Mouse (Mus musculus): ENCODE measurements around the gene Olfr1253.

The Olfr1253 gene

GRCm38 (mm10) chr2:89756990-89757389, at the start of gene Olfr1253:
Gene Olfr1253, minus strand, starts transcription at chr2:89757090.
- WGBS: 86% methylated on average over 1 of the region's 1 CpGs

- WGBS: 81% methylated on average over 3 of the region's 3 CpGs
These were observed 42.7 kb upstream of the Olfr1253 start for GRCm38 (mm10) chr2:89799583-89799982.

DNA sequence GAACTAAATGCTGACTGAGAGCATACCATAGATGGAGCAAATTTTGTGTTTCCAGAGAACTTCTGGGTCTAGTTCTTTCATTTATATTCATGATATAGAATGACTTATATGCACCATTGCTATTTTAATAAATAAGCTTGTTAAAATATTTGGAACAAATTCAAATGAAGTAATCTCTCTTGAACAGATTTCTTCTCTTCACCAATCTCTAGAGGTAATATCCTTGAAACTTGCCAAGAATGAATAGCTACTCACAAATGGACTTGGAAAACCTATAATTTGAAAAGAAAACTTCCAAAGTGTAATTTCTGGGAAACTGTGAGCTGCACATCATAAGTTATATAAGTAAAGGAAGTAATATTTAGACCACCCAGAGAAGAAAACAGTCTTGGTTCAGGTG, 36.6 kb upstream of the Olfr1253 start, which contains the start of gene Olfr1254:
TSS of gene Olfr1254 (minus strand) at position 101 of the 400 bp plus-strand sequence.

GRCm38 (mm10) chr2:89724912-89725311, 32.0 kb downstream of the Olfr1253 start, which contains the start of gene Olfr1252:
Gene Olfr1252, minus strand, starts transcription at chr2:89725012.
- WGBS: 43% methylated on average over 1 of the region's 1 CpGs

Data from cerebral cortex, adult 2 months (tissue).